Mouse (Mus musculus) G1E-ER4 (cell line): ENCODE results near the gene Plcxd2. TPM values are rescaled to one million over a fixed set of nuclear protein-coding genes. Genes with fewer than 3 reads are reported as not detected.

ENCODE experiments used
- GATA1 ChIP-seq: IDR thresholded peaks from one replicate; pipeline ENCODE4 v1.8.0; 2012; ENCODE audit warnings: low read length, inconsistent platforms
- polyA plus RNA-seq: library from polyadenylated mRNA; stranded (reverse); fragments of >175 nt; gene quantifications from 2 replicates; pipeline ENCODE4 v1.2.3, GENCODE M21; 2012

The Plcxd2 gene
- polyA plus RNA-seq, 1 experiment, result not detected

- no peak for TF ChIP-seq GATA1
Measured at GRCm38 (mm10) chr16:46001550-46002166, 8.4 kb downstream of the Plcxd2 start.

- no peak for TF ChIP-seq GATA1
Measured at GRCm38 (mm10) chr16:46000976-46001375, 9.0 kb downstream of the Plcxd2 start.

GRCm38 (mm10) chr16:45999374-46000191 is 10.4 kb downstream of the Plcxd2 start:
- no peak for TF ChIP-seq GATA1

- TF ChIP-seq GATA1, result no peak
Measured at GRCm38 (mm10) chr16:45998231-45998630, 11.8 kb downstream of the Plcxd2 start.

- no peak for TF ChIP-seq GATA1
Measured at GRCm38 (mm10) chr16:45990901-45991676, 18.9 kb downstream of the Plcxd2 start.

GRCm38 (mm10) chr16:45986236-45986635 is 23.8 kb downstream of the Plcxd2 start:
- TF ChIP-seq GATA1, result no peak

- TF ChIP-seq GATA1, result no peak
Measured at GRCm38 (mm10) chr16:45984610-45985606, 25.1 kb downstream of the Plcxd2 start.

- no peak for TF ChIP-seq GATA1
Measured at GRCm38 (mm10) chr16:45976251-45976650, 33.8 kb downstream of the Plcxd2 start.

GRCm38 (mm10) chr16:45973959-45974686 is 35.9 kb downstream of the Plcxd2 start:
- TF ChIP-seq GATA1, result no peak

- no peak for TF ChIP-seq GATA1
Measured at GRCm38 (mm10) chr16:45970187-45970586, 39.8 kb downstream of the Plcxd2 start.

GRCm38 (mm10) chr16:45968716-45969115 is 41.3 kb downstream of the Plcxd2 start:
- no peak for TF ChIP-seq GATA1

- no peak for TF ChIP-seq GATA1
Measured at GRCm38 (mm10) chr16:45967471-45967870, 42.5 kb downstream of the Plcxd2 start.

- no peak for TF ChIP-seq GATA1
Measured at GRCm38 (mm10) chr16:45966604-45967003, 43.4 kb downstream of the Plcxd2 start.

GRCm38 (mm10) chr16:45964777-45965176 is 45.2 kb downstream of the Plcxd2 start:
- TF ChIP-seq GATA1, result no peak

- TF ChIP-seq GATA1, result no peak
Measured at GRCm38 (mm10) chr16:45963837-45964236, 46.2 kb downstream of the Plcxd2 start.
